Mouse (Mus musculus) brain, embryonic 18.5 days (tissue): ENCODE measurements around the gene Ptrh1.

Experiments used
- DNase-seq: peaks from one replicate; pipeline ENCODE4 v3.0.0-alpha.2; 2012; ENCODE audit warnings: low read depth, low spot score

The Ptrh1 gene

DNA sequence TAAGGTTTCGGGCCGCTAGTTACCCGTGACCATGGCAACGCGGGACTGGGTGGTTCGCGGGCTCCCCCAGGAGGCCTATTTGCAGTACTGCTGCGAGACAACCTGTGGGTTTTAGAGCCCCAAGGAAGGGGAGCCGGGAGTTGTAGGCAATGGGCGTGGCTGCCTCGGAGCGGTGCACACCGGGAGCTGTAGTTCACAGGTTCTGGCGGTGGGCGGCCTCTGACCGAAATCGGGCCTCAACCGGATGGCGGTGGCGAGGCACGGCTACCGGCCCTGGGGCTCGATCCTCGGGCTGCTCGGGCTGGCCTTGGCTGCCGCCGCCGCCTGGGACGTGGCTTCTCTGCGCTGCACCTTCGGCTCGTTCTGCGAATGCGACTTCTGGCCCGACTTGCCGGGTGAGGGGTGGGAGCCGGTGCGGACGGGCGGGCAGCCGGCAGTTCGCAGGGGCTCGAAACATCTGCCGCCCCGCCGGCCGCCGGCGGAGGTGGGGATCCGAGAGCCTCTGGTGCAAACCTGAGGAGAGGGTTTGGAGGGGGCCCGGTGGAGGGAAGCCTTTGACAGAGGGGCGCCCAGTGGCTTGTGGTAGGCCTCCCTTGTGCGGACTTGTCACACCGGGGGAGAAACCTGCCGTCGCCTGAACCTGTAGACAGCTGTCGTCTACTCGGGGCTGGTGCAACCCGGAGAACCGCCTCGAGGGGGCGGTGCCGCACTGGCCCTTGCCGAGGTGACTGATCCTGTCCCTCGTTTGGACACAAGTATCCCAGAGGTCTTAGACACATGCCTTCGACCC lies 18.3 kb upstream of the Ptrh1 start, which contains the start of gene Tor2a:
Tor2a (plus strand) TSS at position 179 of the 790 bp plus-strand sequence.
- peak; percentile 92 for DNase-seq

DNA sequence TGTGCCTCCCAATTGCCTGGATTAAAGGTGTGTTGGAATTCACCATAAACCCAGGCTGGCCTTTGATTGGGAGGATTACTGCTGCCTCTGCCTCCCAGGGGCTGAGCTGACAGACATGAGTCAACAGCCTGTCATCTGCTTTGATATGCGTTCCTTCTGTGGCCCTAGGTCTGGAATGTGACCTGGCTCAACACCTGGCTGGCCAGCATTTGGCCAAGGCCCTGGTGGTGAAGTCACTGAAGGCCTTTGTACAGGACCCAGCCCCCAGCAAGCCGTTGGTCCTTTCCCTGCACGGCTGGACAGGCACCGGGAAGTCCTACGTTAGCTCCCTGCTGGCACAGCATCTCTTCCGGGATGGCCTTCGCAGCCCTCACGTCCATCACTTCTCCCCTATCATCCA lies 17.1 kb upstream of the Ptrh1 start:
- DNase-seq, result no peak

DNA sequence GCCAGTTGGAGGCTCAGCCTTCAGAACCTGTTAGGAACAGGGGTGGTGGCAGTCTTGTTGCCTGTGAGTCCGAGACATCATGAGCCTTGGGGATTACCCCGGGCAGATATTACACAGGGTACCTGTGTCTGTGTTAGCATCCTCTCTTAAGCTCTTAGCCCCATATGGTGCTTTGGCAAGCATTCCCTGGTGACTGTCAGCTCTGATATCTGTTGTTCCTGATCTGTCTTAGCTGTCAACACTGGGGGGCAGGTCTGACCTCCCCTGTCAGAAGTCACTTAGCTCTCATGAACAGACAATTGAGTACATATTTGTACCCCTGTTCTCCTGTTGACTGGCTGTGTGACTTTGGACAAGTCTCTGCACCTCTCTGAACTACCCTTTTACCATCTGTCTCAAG lies 16.6 kb upstream of the Ptrh1 start:
- DNase-seq, result no peak

DNA sequence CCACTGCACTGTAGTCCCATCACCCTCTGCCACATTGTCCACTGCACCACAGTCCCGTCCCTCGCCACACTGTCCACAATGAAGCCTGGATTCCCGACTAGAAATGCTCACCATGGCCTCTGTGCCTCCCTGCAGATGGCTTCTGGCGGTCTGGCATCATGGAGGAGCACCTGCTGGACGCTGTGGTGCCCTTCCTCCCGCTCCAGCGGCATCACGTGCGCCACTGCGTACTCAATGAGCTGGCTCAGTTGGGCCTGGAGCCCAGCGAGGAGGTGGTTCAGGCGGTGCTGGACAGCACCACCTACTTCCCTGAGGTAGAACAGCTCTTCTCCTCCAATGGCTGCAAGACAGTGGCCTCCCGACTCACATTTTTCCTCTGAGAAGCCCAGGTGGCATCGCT lies 14.2 kb upstream of the Ptrh1 start:
- DNase-seq, result no peak

DNA sequence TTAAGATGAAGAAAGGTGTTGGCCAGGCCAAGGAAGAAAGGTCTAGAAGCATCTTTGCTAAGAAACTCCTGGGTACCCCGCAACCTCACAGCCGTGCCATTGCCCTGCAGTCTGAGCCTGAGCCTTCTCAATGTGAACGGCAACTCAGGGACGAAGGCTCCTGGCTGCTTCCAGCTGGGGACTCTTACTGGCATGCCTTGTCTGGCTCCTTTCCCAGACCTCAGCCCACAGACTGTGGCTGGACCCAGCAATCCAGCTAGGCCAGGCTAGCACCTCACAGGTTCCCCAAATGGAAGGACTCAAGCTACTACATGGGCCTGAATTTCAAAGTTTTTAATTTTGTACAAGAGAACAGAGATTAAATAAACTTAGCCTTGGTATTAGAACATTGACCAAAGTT lies 13.7 kb upstream of the Ptrh1 start:
- DNase-seq, result no peak

DNA sequence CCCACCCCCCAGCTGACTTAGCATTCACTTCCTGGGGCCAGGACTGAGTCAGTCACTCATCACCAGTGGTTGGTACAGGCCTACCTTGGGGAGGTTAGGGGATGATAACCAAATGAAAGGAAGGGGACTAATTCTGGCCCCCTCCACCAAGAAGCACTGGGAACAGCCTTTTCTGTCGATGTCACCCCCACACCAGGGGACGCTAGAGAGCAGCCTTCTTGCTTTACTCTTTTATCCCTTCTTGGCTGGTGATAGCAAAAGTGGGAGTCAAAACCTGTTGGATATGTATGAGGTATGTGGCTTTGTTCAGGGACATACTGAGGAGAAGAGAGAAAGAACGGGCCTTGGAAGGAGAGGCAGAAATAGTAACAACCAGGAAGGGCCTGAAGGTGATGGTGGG lies 12.2 kb upstream of the Ptrh1 start:
- no peak for DNase-seq

DNA sequence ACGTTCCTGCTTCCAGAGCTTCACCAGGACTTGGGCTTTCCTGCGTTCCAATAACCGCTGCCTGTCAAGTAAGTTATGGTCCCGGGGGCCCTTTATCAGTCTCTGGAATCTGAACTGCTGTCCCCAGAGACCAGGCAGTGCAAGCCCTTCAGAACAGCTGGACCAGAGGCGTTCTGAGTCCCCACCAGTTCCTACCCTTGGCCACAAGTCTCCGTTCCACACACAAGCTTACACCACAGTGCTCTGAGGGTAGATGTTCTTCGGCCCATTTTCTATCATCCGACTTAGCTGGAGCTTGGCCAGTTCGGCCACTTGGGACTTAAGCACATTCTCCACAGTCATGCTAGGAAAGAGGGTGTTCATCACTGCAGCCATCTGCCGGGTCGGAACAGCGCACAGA lies 8.3 kb upstream of the Ptrh1 start:
- no peak for DNase-seq

DNA sequence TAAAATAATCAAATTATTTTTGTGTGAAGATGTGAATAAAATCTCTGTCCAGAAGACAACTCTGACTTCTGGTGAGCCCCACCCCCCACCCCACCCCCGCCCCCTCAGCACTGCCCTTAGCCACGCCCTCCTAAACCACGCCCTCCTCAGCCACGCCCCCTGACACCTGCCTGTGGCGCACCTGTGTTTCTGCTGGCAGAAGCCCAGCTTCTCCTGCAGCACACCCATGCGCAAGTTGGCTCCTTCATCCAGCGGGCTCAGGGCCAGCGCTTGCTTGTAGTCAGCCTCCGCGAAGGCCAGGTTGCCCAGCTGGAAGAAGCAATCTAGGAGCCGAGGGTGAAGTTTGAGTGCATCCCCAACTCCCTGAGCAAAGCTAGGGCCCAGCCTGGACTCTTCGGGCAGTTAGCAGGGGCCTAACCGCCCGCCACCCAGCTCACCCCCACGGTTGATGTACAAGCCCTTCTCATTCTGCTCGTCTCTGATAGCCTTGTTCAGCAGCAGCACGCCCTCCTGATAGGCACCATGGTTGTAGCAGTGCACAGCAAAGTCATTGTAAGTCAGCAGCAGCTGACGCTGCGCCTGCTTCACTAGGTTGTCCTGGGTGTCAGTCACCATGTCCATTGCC lies 6.8 kb upstream of the Ptrh1 start:
- DNase-seq, result no peak

DNA sequence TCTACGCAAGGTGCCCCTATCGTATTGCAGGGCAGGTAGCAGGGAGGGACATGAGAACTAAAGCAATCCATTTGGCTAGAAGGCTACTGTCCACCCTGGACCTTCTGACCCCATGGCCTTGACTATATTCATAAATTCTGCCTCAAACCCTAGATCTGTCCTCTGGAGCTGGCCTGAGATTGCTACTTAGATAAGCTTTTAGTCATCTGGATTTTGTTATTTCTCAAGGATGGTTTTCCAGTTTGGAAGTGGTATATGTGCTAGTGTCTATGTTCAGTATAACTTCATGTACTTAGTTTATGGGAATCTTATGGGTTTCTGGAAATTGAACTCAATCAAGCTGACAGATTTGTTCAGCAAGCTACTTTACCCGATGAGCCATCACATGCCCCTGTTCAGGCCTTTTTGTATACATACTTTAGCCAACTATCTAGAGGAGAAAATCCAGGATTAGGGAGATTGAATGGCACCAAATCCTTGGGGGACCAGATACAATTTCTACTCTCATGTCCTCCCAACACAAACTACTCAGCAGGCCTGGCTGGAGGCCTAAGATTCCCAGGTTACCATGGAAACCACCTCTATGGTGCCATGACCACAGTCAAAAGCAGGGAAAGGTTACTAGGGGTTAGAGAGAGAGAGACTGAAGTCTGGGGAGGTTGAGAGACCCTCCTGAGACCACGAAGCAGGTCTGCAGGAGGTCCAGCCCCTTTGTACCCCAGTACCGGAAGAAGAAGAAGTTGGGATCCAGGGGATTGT lies 6.1 kb upstream of the Ptrh1 start:
- DNase-seq, result no peak

DNA sequence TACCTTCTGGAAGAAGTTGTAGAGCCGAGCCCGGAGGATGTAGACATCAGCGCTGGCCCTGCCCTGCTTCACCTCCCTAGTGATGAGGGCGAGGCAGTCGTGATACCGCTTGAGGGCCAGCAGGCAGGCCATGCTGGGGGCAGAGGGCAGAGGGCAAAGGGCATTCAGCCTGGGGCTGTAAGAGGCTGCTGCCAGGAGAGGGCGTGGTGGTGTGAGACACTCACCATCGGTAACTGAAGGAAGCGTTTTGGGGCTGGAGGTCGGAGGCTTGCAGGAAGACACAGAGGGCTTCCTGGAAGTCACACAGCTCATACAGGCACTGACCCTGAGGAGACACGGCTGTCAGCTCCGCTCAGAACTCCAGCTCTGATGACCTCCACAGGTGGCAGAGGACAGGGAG lies 3.7 kb upstream of the Ptrh1 start:
- no peak for DNase-seq

DNA sequence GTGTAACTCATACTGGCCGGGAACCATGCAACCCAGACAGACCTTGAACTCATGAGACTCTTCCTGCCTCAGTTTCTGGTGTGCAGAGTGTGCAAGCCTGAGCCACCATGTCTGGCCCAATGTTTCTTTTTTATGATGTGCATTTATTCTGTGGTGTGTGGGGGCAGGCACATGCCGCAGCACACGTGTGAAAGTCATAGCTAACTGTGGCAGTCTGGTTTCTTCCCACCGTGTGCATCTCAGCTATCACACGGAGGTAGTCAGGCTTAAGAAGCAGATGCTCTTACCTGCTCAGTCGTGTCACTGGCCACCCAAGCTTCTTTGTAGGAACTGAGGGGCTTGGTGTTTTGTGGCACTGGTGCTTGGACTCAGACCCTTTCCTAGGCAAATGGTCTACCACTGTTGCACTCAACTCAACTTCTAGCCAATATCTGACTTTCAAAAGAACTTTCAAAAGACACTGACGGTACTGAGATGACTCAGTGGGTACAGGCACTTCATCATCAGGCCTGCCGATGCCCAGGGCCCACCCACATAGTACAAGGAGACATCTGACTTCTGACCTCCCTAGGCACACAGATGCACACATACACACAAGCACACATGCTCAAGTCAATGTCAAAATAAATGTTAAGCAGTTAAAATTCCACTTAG lies 2.8 kb upstream of the Ptrh1 start:
- DNase-seq, result no peak

DNA sequence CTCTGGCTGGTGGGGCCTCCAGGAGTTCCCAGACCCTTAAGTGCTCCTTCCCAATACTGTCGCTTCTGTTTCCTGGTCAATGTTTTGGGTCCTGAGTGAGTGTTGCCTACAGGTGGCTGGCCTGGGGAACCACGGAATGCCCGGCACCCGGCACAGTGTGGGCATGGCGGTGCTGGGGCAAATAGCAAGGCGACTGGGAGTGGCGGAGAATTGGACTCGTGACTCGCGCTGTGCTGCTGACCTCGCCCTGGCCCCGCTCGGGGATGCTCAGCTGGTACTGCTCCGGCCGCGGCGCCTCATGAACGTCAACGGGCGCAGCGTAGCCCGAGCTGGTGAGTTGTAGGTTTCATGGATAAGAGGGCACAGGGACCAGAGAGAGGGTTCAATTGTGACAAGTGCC lies 606 bp downstream of the Ptrh1 start:
- no peak for DNase-seq

DNA sequence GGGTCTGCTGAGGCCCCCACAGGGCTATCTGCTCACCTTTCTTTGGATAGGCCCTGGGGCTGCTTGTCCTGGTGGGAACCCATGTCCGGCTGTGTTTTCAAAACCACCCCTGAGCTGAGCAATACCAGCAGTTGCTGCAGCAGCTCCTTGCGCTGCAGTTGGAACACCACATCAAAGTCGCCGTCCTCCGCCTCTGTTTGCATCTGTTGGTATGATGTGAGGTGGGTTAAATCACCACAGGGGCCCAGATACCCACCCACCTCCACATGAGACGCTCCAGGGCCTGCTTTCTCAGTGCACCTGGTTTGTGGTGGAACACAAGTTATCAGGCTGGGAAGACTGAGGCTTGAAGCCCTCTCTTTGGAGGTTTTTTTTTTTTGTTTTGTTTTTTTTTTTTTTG lies 2.5 kb downstream of the Ptrh1 start:
- no peak for DNase-seq

DNA sequence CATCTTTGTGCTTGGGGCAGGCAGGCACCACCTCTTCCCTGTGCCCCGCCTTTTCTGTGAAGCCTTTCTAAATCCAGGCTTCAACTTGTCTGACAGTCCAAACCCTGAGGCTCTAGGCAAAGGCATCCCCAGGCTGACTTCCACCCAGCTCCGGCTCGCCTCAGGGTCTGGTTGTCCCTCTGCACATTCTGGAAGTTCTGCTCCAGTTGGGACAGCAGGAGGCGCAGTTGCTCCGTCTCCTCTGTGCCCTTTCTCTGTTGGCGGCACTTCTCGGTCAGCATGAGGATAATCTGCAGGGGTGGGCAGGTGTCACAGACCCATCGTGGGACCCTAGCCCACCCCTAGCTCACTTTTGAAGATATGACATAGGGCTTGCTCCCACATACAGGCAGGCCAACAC lies 3.5 kb downstream of the Ptrh1 start:
- DNase-seq, result no peak

DNA sequence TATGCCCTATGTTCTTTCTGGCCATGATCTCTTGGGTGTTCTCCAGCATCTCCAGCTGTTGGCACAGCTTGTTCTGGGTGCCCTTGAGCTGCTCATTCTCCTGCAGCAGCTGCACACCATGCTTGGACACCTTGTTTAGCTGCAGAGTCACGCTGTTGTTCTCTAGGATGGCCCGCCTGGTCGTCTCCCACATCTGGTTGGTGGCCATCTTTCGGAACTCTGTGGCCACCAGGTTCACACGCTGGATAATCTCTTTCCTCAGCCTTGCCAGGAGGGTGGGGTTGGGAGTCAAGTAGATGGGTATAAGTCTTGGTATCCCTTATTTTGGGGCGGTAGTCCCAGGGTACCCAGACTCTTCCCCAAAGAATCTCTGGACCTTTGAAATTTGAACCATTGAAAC lies 4.1 kb downstream of the Ptrh1 start:
- DNase-seq, result no peak

DNA sequence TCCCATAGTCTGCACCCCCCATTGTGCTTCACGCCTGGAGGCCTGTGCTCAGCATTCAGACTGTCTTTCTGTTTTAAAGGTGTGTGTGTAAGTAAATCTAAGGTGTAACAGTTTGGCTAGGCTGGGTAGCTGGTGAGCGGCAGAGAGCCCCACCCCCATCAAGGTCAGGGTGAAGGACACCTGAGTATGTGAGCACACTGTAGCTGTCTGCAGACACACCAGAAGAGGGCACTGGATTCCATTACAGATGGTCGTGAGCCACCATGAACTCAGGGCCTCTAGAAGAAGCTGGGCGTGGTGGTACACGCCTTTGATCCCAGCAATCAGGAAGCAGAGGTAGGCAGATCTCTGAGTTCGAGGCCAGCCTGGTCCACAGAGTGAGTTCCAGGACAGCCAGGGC lies 6.1 kb downstream of the Ptrh1 start:
- DNase-seq, result no peak

DNA sequence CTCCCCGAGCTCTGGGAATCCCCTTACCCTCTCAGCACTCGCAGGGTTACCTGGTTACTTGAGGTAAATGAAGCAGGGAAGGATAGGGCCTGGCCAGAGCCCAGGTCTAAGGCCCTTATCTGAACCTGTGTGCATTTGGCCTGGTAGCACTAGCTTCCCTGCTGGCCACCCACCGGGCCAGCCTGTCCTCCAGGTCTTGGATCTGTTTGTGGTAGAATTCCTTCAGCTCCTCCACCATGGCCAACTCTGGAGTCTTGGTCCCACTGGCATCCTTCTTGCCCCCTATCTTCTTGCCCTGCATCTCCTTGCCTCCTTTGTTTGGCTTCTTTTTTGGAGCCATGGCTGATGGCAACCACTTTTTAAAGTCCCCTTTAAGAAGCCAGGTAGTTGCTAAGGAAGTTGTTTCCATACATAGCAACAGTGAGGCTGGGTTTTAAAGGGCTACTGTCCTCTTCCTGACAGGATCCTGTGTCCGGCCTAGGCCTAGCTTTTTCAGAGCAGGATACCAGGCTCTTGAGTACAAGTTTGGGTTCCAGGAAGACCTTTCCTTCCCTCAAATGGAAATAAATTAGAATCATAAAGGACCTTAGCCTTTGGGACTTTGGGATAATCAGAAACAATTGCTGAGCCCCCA lies 8.6 kb downstream of the Ptrh1 start, which contains the start of gene Cfap157:
Cfap157 (minus strand) TSS at position 381 of the 634 bp plus-strand sequence.
- no peak for DNase-seq

DNA sequence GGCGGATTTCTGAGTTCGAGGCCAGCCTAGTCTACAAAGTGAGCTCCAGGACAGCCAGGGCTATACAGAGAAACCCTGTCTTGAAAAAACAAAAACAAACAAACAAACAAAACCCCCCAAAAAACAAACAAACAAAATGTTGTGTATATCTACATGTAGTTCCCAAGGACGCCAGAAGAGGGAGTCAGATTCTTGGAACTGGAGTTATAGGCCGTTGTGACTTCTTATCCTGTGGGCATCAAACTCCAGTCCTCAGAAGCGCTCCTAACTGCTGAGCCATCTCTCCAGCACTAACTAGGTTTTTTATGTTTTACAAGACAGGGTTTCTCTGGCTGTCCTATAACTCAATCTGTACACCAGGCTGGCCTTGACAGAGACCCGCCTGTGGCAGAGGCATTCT lies 11.6 kb downstream of the Ptrh1 start:
- no peak for DNase-seq

DNA sequence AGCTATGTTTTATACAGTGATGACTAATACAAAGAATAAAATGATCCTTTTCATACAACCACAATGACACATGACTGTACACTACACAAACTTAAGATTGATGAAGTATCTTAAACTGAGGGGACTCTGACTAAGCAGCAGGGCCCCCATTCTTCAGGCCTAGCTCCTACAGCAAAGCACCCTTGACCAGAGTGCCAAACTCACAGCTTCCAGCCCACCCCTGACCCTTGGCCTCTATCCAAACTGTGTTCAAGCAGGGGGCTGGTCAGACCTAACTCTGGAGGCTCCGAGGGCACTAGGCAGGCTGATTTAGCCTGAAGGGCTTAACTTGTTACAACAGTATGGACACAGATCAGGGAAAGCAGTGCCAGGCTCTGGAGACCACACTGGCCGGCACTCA lies 13.0 kb downstream of the Ptrh1 start:
- DNase-seq, result no peak

DNA sequence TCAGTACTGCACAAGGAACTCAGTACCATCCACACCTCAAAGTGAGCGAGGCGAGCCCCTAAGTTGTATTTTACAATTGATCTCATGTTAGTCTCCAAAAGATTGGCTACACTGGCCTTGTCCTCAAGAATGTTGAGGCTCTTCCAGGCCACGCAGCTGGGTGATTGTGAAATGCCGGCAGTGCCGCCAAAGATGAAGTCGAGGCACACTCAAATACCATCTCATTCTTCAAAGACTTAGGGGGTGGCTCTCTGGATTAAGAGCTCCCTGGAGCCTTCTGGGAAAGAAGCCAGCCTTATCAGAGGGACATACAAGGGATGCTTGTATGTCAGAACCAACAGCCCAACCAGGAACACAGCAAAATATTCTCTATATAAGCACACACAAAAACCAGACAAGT lies 15.7 kb downstream of the Ptrh1 start:
- DNase-seq, result no peak

DNA sequence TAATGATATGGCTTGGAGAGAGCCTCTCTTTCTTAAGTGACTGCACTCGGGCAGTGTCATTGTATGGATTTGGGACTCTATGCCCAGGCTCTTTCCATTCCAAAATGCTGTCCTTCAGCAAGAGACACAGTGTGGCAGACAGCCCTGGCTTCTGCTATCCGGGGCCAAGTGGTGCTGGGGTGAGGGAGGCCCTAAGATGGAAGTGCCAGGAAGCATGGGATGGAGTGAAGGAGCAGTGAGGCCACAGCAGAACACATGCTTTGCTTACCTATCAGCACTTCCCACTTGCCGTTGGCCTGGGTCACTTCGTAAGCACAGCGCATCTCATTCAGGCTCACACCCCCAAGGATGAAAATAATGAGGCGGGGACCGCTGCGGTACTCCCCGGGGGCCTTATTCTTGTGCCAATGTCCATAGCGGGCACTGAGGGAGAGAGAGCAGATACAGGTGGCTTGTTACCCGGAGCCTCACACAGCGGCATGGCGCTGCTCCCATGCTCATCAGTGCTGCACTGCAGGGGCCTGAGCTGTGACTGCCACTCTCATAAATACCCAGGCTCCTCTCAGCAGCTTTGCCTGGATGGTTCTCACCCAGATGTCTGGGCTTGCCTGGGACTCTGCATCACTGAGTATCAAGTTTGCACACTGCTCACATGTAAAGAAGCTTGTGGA lies 20.3 kb downstream of the Ptrh1 start:
- no peak for DNase-seq
